Mouse (Mus musculus) thymus, postnatal 10 days (tissue): ENCODE measurements around the gene Rnf220.

Source experiments
- DNase-seq, 2 experiments: peaks; one replicate each; pipeline ENCODE4 v3.0.0; 2021; ENCODE audit warnings: low spot score in 2 of 2

The Rnf220 gene

GRCm38 (mm10) chr4:117380558-117380935 lies 116.3 kb downstream of the Rnf220 start:
- DNase-seq: no peak

- DNase-seq: no peak
Observed at GRCm38 (mm10) chr4:117379803-117380557, 116.9 kb downstream of the Rnf220 start.

GRCm38 (mm10) chr4:117374078-117374540 lies 122.7 kb downstream of the Rnf220 start:
- no peak for DNase-seq

- DNase-seq: no peak
Observed at GRCm38 (mm10) chr4:117373324-117374077, 123.4 kb downstream of the Rnf220 start.

GRCm38 (mm10) chr4:117371896-117372295 lies 125.0 kb downstream of the Rnf220 start:
- DNase-seq: no peak

- DNase-seq: no peak
Observed at GRCm38 (mm10) chr4:117370354-117370753, 126.5 kb downstream of the Rnf220 start.

- DNase-seq: no peak
Observed at GRCm38 (mm10) chr4:117369571-117369970, 127.3 kb downstream of the Rnf220 start.

- DNase-seq: no peak
Observed at GRCm38 (mm10) chr4:117367365-117367764, 129.5 kb downstream of the Rnf220 start.

- no peak for DNase-seq
Observed at GRCm38 (mm10) chr4:117362085-117362484, 134.8 kb downstream of the Rnf220 start.

GRCm38 (mm10) chr4:117361558-117361873 lies 135.3 kb downstream of the Rnf220 start:
- DNase-seq: no peak

- no peak for DNase-seq
Observed at GRCm38 (mm10) chr4:117360713-117361557, 135.9 kb downstream of the Rnf220 start.

- DNase-seq: no peak
Observed at GRCm38 (mm10) chr4:117359803-117360382, 137.0 kb downstream of the Rnf220 start.

- no peak for DNase-seq
Observed at GRCm38 (mm10) chr4:117357917-117358316, 138.9 kb downstream of the Rnf220 start.

GRCm38 (mm10) chr4:117357104-117357503 lies 139.7 kb downstream of the Rnf220 start:
- no peak for DNase-seq

- DNase-seq: no peak
Observed at GRCm38 (mm10) chr4:117356223-117356622, 140.6 kb downstream of the Rnf220 start.

- no peak for DNase-seq
Observed at GRCm38 (mm10) chr4:117354651-117355050, 142.2 kb downstream of the Rnf220 start.

- DNase-seq: no peak
Observed at GRCm38 (mm10) chr4:117352957-117353356, 143.9 kb downstream of the Rnf220 start.

GRCm38 (mm10) chr4:117352071-117352470 lies 144.8 kb downstream of the Rnf220 start:
- DNase-seq: no peak

GRCm38 (mm10) chr4:117350139-117350693 lies 146.6 kb downstream of the Rnf220 start:
- DNase-seq: no peak

GRCm38 (mm10) chr4:117349327-117349726 lies 147.5 kb downstream of the Rnf220 start:
- no peak for DNase-seq

GRCm38 (mm10) chr4:117346025-117346424 lies 150.8 kb downstream of the Rnf220 start:
- peak; percentile 43 to 68 for DNase-seq

GRCm38 (mm10) chr4:117343385-117343784 lies 153.5 kb downstream of the Rnf220 start:
- no peak for DNase-seq
